Mouse (Mus musculus): ENCODE data around the gene Scube1.

The Scube1 gene

GRCm38 (mm10) chr15:83563857-83564651, 160.8 kb downstream of the Scube1 start:
- peak; percentile 78 for DNase-seq

GRCm38 (mm10) chr15:83563327-83563856, 161.4 kb downstream of the Scube1 start, which contains the start of the genes Tspo and Mcat:
Gene Tspo, plus strand, starts transcription at chr15:83563592.
Gene Mcat, minus strand, starts transcription at chr15:83563787.
- peak; percentile 87 for DNase-seq

GRCm38 (mm10) chr15:83562626-83563270, 162.1 kb downstream of the Scube1 start:
- DNase-seq, result peak; percentile 97

- DNase-seq, result no peak
Measured at GRCm38 (mm10) chr15:83560941-83561477, 163.8 kb downstream of the Scube1 start.

DNA sequence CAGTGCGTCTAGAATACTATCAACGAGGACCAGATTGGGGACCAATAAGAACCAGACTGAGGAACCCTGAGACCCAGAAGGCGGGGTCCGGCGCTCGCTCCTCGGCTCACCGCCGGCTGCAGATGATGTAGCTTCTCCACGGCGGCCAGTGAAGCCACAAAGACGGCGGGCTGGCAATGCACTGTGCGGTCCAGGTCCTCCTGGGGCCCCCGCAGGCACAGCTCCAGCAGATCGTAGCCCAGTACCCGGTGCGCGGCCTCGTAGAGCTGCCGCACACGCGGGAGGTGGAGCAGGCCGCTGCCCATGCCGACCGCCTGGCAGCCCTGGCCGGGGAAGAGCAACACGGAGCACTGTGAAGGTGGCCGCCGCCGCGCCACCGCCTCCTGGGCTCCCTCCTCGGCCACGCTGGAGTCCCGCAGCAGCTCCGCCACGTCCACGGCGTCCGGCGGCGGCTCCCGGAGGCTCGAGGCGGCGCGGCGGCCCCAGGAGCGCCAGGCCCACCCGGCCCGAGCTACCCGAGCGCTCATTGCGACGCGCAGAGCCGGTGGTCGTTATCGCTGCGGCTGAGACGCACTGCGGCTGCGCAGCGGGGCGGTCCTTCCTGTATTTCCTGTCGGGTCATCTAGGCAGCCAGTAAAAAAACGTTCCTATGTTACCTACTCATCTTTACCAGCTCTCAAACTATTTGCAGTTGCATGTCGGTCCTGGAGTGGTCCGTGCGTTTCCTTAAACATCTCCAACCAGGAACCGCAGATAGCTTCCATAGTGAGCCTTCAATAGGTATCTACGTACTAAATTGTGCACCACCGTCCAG, 169.5 kb downstream of the Scube1 start:
- DNase-seq, result peak; percentile 92

Measured in lung, postnatal 36 days (tissue).